Mouse (Mus musculus) Patski (cell line): ENCODE data around the gene Dxo. TPM values are rescaled to one million over a fixed set of nuclear protein-coding genes. Genes with fewer than 3 reads are reported as not detected.
A peak's percentile ranks its signal among the peaks of the same experiment; 100 is the strongest.

Source experiments
- ATAC-seq: fragments of 100-300 bp; one replicate; pipeline ENCODE4 v1.8.0; 2021
- CTCF ChIA-PET: fragments of 350-600 bp; sonication (Branson Sonifier 250); formaldehyde crosslinking; loops from one replicate; lab custom pipeline; 2022; ENCODE audit warnings: inconsistent platforms; lab: Charles Lee
- POLR2A ChIA-PET: fragments of 350-600 bp; sonication (Branson Sonifier 250); formaldehyde crosslinking; loops from one replicate; lab custom pipeline; 2022; ENCODE audit warnings: antibody characterized with exemption, inconsistent platforms; lab: Charles Lee
- DNase-seq: peaks from one replicate; pipeline ENCODE4 v3.0.0-alpha.2; 2011; ENCODE audit warnings: low read depth, low spot score
- H3K27me3 ChIP-seq: fragments of 371-371 bp; one replicate; pipeline ENCODE4 v1.5.1; 2021
- CTCF ChIP-seq: fragments of 100-300 bp; IDR thresholded peaks from one replicate; pipeline ENCODE4 v1.5.1; 2021
- in situ Hi-C: fragments of 300-500 bp; cut with MboI; formaldehyde crosslinking; loops from 3 replicates; pipeline ENCODE4 v1.11.1; 2018; ENCODE audit warnings: low pct_unique_long_range_greater_than_20kb, mixed read lengths
- polyA plus RNA-seq: library from polyadenylated mRNA; unstranded; gene quantifications from one replicate; pipeline ENCODE4 v1.2.3, GENCODE M21; 2021

Gene Dxo
- polyA plus RNA-seq, 1 experiment from 2014 or later = 34.4 TPM

GRCm38 (mm10) chr17:34837464-34838324, 875 bp downstream of the Dxo start:
- TF ChIP-seq CTCF = no peak
- in situ Hi-C loops = no loop called here
- CTCF ChIA-PET = no interaction called here
- no peak for DNase-seq
- POLR2A ChIA-PET = no interaction called here
- H3K27me3 ChIP-seq = no peaks in the 10 kb centered on the region
- ATAC-seq = peak; percentile 4

GRCm38 (mm10) chr17:34838785-34839184, 2.0 kb downstream of the Dxo start:
- no peak for TF ChIP-seq CTCF
- ChIA-PET CTCF (no interaction called here), POLR2A (no interaction called here)
- ATAC-seq = no peak
- no peak for DNase-seq
- no peaks in the 10 kb centered on the region for H3K27me3 ChIP-seq
- in situ Hi-C loops = no loop called here

GRCm38 (mm10) chr17:34840736-34841307, 4.0 kb downstream of the Dxo start:
- ChIA-PET CTCF (no interaction called here), POLR2A (no interaction called here)
- no peak for TF ChIP-seq CTCF
- ATAC-seq (no peak), DNase-seq (no peak)
- in situ Hi-C loops = loop anchor here (10.0 kb wide), 1 partner anchor 404 kb away; the partner anchor contains the start of gene Ddx39b
- no peaks in the 10 kb centered on the region for H3K27me3 ChIP-seq

- no peak for ATAC-seq
- no peak for DNase-seq
- in situ Hi-C loops = loop anchor here (10.0 kb wide), 1 partner anchor 400 kb away; the partner anchor contains the start of gene Ddx39b
- TF ChIP-seq CTCF = no peak
- POLR2A ChIA-PET = no interaction called here
- CTCF ChIA-PET = no interaction called here
- no peaks in the 10 kb centered on the region for H3K27me3 ChIP-seq
Measured at GRCm38 (mm10) chr17:34844884-34845283, 8.1 kb downstream of the Dxo start.

- CTCF ChIA-PET = no interaction called here
- ATAC-seq = no peak
- DNase-seq = no peak
- no peak for TF ChIP-seq CTCF
- H3K27me3 ChIP-seq = no peaks in the 10 kb centered on the region
- in situ Hi-C loops = loop anchor here (10.0 kb wide), 1 partner anchor 398 kb away; the partner anchor contains the start of gene Ddx39b
- POLR2A ChIA-PET = no interaction called here
Measured at GRCm38 (mm10) chr17:34847192-34847591, 10.4 kb downstream of the Dxo start.

GRCm38 (mm10) chr17:34847615-34848014, 10.8 kb downstream of the Dxo start:
- POLR2A ChIA-PET = no interaction called here
- CTCF ChIA-PET = no interaction called here
- in situ Hi-C loops = loop anchor here (10.0 kb wide), 1 partner anchor 397 kb away; the partner anchor contains the start of gene Ddx39b
- no peak for TF ChIP-seq CTCF
- ATAC-seq = no peak
- H3K27me3 ChIP-seq = no peaks in the 10 kb centered on the region
- DNase-seq = no peak

- peak; percentile 71 for DNase-seq
- ChIA-PET CTCF (no interaction called here), POLR2A (interaction anchor here (1.1 kb wide), 1 partner anchor 50 kb away, joined by 3 read pairs; no protein-coding TSS in a partner anchor)
- peak; percentile 85 for ATAC-seq
- H3K27me3 ChIP-seq = no peaks in the 10 kb centered on the region
- in situ Hi-C loops = loop anchor here (10.0 kb wide), 1 partner anchor 395 kb away; the partner anchor contains the start of gene Ddx39b
- TF ChIP-seq CTCF = no peak
Measured at GRCm38 (mm10) chr17:34849722-34850516, 13.1 kb downstream of the Dxo start, which contains the start of the genes Skiv2l and Nelfe. Skiv2l (minus strand) TSS chr17:34850210. Nelfe (plus strand) TSS chr17:34850391.

GRCm38 (mm10) chr17:34850517-34851125, 13.8 kb downstream of the Dxo start:
- CTCF ChIA-PET = no interaction called here
- no peak for TF ChIP-seq CTCF
- no peaks in the 10 kb centered on the region for H3K27me3 ChIP-seq
- DNase-seq (no peak), ATAC-seq (peak; percentile 25)
- POLR2A ChIA-PET = interaction anchor here (0.8 kb wide), 1 partner anchor 339 kb away, joined by 3 read pairs; no protein-coding TSS in a partner anchor
- in situ Hi-C loops = no loop called here

GRCm38 (mm10) chr17:34853511-34853910, 16.7 kb downstream of the Dxo start:
- H3K27me3 ChIP-seq = no peaks in the 10 kb centered on the region
- ChIA-PET POLR2A (no interaction called here), CTCF (interaction anchor here (0.8 kb wide), 1 partner anchor 30 kb away, joined by 3 read pairs; no protein-coding TSS in a partner anchor)
- DNase-seq (no peak), ATAC-seq (no peak)
- in situ Hi-C loops = no loop called here
- no peak for TF ChIP-seq CTCF
